Mouse (Mus musculus) embryo, embryonic 10.5 days (tissue): Measurements from ENCODE around the gene P3h2.

Source experiments
- DNase-seq: peaks from one replicate; pipeline ENCODE4 v3.0.0-alpha.2; 2015; ENCODE audit warnings: low spot score

Gene P3h2

GRCm38 (mm10) chr16:26105115-26105974 lies at the start of gene P3h2:
TSS of gene P3h2 (minus strand) at chr16:26105784.
- DNase-seq, result peak; percentile 82

GRCm38 (mm10) chr16:26152258-26152657 lies 46.7 kb upstream of the P3h2 start:
- no peak for DNase-seq

DNA sequence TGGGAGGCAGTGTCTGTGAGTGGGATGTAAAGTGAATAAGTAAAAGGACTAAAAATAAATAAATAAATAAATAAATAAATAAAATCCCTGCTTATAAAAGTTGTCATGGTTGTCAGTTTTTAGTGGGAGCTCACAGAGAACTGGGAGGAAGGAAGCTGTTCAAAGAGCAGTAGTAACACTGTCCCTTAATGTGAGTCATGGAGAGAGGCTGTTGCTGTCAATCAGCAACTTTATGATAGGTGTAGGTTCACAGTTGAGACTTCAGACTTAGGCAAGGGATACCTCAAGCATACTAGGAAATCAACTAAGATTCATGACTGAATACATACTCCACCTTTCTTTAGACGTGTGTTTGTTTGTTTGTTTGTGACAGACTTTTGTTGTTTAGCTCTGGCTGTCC lies 45.4 kb upstream of the P3h2 start:
- DNase-seq, result no peak

DNA sequence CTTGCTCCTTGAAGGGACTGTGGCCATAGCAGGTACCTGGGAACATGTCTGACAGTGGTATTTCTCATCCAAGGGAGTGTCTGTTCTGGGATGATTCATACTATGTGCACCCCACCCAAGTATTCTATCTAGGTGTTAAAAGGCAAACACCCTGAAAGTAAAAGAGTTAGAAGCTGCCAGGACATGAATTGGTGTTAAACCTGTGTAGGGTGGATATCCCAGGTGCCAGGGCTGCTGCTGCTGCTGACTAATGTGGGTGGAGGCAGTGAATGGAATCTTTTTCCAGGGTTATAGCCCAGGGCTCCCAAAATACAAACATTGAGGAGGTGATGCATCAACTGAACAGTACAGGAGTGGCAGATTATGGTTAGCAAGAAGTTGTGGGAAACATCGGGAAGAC lies 41.3 kb upstream of the P3h2 start:
- DNase-seq, result no peak

- DNase-seq, result peak; percentile 18
These were observed 25.5 kb upstream of the P3h2 start for GRCm38 (mm10) chr16:26131126-26131525.

- DNase-seq, result no peak
These were observed 1.0 kb upstream of the P3h2 start for GRCm38 (mm10) chr16:26106618-26107017.

DNA sequence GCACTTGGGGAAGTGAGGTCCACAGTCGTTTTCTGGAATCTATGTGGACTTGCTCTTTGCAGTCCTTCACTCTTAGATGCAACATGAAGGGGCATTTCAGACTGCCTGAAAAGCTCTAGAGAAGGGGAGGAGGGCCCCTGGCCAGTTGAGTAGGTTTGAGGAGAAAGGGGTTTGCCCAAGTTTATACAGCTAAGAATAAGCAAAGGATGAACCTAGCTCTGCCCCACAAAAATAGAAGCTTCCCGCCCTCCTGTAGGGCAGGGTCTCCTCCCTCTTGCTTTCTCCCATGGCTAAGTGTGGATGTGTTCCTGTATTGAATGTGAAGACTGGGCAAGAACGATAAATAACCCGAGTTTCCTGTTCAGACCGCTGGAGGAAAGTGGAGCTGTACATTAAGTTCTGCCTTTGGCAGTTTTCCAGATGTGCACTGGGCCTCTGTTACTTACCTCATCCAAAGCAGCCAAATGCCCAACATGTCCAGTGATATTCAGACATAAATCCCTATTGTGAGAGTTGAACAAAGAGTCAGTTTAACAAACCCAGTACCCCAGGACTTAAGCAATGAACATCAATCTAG lies 545 bp upstream of the P3h2 start:
- peak; percentile 72 for DNase-seq

GRCm38 (mm10) chr16:26104274-26104673 lies 1.3 kb downstream of the P3h2 start:
- DNase-seq, result peak; percentile 26

GRCm38 (mm10) chr16:26102856-26103255 lies 2.7 kb downstream of the P3h2 start:
- no peak for DNase-seq

DNA sequence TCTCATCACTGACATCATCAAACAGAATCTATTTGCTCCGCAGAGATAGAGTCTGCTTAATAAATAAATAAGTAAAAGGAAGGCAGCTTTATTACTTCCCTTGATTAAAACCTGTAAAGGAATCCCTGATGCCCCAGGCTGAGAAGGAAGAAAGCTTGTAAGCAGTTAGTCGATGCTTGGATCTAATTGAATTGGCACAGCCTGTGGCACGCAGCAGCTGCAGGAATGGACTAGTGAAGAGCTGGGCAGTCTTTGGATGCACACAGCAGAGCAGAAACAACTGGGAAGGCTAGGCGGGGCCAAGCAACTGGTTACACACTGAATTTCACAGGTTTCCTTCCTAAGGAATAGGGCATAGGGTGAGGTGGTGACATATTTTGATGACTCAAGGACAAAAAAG lies 5.4 kb downstream of the P3h2 start:
- peak; percentile 18 for DNase-seq

DNA sequence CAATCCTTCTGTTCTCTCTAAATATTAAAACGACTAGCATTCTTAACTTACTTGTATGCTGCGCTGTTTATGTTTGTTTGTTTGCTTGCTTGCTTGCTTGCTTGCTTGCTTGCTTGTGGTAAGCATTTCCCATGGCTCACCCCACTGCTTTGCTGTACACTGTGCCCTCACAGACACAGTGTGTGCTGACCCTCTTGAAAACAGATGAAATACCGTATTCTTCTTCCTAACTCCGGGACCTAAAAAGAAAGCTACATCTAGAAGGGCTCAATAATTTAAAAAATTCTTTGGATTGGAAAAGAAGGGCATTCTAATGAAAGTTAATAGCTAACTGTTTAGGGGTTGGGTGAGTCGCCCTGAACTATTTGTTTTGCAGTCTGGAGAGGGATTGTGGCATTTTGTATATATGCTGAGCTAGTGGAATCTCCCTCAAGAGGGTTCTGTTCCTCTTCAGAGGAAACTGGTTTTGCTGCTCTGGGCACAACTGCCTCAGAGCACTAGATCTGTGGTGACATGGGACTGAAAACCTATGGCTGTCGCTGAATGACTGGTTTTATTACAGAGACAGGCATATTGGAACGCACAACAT lies 9.8 kb downstream of the P3h2 start:
- no peak for DNase-seq

GRCm38 (mm10) chr16:26093888-26094287 lies 11.7 kb downstream of the P3h2 start:
- DNase-seq, result no peak

- DNase-seq, result no peak
These were observed 16.6 kb downstream of the P3h2 start for GRCm38 (mm10) chr16:26088976-26089375.

DNA sequence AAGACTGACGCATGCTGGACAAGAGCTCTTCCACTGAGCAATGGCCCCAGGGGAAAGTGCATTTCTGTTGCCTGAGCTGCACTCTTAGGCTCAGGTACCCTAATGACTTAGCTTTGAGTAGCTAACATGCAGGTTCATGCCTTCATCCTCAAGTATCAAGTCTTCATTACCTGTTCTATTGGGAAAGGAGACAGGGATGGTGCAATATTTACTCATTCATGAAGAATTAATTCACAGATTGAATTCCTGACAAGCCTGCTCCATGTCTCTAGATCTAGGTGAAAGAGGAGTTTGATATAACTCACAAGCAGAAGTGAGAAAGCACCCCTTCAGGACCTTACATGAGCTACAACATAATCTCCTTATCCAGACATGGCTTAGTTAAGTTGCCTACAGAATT lies 17.3 kb downstream of the P3h2 start:
- no peak for DNase-seq

GRCm38 (mm10) chr16:26086955-26087354 lies 18.6 kb downstream of the P3h2 start:
- no peak for DNase-seq

DNA sequence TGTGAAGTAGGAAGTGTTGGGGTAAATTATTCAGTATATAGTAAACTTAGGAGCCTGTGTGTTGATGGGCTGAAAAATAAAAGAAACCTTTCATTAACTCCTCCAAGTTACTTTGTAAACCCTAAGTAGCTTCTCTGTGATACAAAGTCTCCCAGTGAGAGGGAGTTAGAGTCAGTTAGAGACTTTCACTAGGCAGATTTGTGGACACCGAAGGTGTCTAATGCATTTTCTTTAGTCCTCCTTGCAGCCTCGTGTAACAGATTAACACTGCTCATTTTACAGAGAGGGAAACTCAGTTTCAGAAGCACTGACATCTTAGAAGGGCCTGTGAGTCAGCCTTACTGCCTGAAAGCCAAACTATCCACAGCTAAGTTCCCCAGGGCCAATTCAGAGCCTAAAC lies 20.4 kb downstream of the P3h2 start:
- DNase-seq, result no peak

- DNase-seq, result no peak
These were observed 22.8 kb downstream of the P3h2 start for GRCm38 (mm10) chr16:26082831-26083230.

GRCm38 (mm10) chr16:26082391-26082790 lies 23.2 kb downstream of the P3h2 start:
- DNase-seq, result no peak

GRCm38 (mm10) chr16:26078923-26079351 lies 26.6 kb downstream of the P3h2 start:
- DNase-seq, result peak; percentile 70

GRCm38 (mm10) chr16:26078100-26078422 lies 27.5 kb downstream of the P3h2 start:
- DNase-seq, result peak; percentile 60

DNA sequence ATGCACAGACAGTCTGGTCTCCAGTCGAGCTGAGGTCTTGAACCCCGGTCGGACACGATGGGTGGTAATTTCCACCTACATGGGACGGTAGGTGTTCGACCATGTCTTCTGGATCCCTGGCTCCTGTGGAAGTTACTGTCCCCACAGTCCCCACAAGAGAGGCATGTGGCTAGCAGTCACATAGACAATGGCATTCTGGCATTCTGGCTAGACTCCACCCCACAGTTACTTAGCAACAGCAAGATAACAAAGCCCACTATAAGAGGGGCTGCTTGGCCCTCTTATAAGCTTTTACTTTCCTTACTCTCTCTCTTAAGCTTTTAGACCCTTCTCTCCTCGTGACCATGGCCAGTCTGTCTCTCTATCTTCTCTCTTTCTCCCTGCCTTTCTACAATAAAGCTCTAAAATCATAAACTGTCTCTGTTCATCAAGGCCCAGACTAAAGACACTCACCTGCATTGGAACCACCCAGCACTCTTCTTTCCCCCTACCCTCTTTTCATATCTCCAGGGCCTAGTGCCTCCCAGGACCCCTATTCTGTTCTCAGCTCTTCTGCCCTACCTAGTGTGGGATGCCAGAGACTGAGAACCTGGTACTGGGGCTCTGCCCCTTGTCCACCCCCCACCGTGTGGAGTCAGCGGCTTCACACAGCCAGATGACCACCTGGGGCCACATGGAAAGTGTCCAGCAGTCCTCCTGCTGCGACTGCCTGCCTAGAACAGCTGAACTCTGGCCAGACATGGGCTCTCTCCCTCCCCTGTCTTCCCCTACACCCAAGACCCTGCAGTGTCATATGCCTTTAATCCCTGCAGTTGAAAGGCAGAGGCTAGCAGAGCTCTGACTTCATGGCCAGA lies 28.1 kb downstream of the P3h2 start:
- peak; percentile 45 for DNase-seq

GRCm38 (mm10) chr16:26075063-26075462 lies 30.5 kb downstream of the P3h2 start:
- DNase-seq, result no peak
